Mouse (Mus musculus): ENCODE data around the gene Foxp1.

GRCm38 (mm10) chr6:98933135-98933724 lies 589.3 kb downstream of the Foxp1 start:
- TF ChIP-seq CTCF (IDR thresholded peaks at IDR 0.05; ENCODE audit: low read depth) = no peak
- no peak for TF ChIP-seq EP300 (IDR thresholded peaks at IDR 0.05; ENCODE audit: low read depth)
